Mouse (Mus musculus) induced T-regulatory cell, adult 2 months (primary cell): Measurements from ENCODE around the gene Tacc3.

Experiments used
- DNase-seq: peaks from one replicate; pipeline ENCODE4 v3.0.0-alpha.2; 2012; ENCODE audit warnings: low read depth

The Tacc3 gene

GRCm38 (mm10) chr5:33657787-33658663 is at the start of gene Tacc3, which contains the start of gene Tmem129:
Tacc3 (plus strand) TSS chr5:33658128.
Tmem129 (minus strand) TSS chr5:33658416.
- peak; percentile 98 for DNase-seq

- no peak for DNase-seq
Observed at GRCm38 (mm10) chr5:33609226-33609625, 48.7 kb upstream of the Tacc3 start.

GRCm38 (mm10) chr5:33611795-33612194 is 46.1 kb upstream of the Tacc3 start:
- DNase-seq = no peak

- no peak for DNase-seq
Observed at GRCm38 (mm10) chr5:33614391-33614790, 43.5 kb upstream of the Tacc3 start.

- DNase-seq = no peak
Observed at GRCm38 (mm10) chr5:33622671-33623070, 35.3 kb upstream of the Tacc3 start.

- DNase-seq = no peak
Observed at GRCm38 (mm10) chr5:33623766-33624165, 34.2 kb upstream of the Tacc3 start.

GRCm38 (mm10) chr5:33627968-33628367 is 30.0 kb upstream of the Tacc3 start:
- peak; percentile 39 for DNase-seq

GRCm38 (mm10) chr5:33628820-33629300 is 29.1 kb upstream of the Tacc3 start:
- DNase-seq = peak; percentile 80

- peak; percentile 98 for DNase-seq
Observed at GRCm38 (mm10) chr5:33629301-33629987, 28.5 kb upstream of the Tacc3 start, which contains the start of the genes Fam53a and Gm9903. Fam53a (minus strand) TSS chr5:33629635. Gm9903 (plus strand) TSS chr5:33629925.

- DNase-seq = no peak
Observed at GRCm38 (mm10) chr5:33630061-33630460, 27.9 kb upstream of the Tacc3 start.

GRCm38 (mm10) chr5:33630615-33631014 is 27.3 kb upstream of the Tacc3 start:
- no peak for DNase-seq

GRCm38 (mm10) chr5:33632526-33632925 is 25.4 kb upstream of the Tacc3 start:
- DNase-seq = no peak

- no peak for DNase-seq
Observed at GRCm38 (mm10) chr5:33635361-33635760, 22.6 kb upstream of the Tacc3 start.

GRCm38 (mm10) chr5:33637606-33638350 is 20.1 kb upstream of the Tacc3 start:
- DNase-seq = no peak

GRCm38 (mm10) chr5:33638826-33639225 is 19.1 kb upstream of the Tacc3 start:
- DNase-seq = no peak

GRCm38 (mm10) chr5:33640652-33641051 is 17.3 kb upstream of the Tacc3 start:
- peak; percentile 73 for DNase-seq

- no peak for DNase-seq
Observed at GRCm38 (mm10) chr5:33651017-33651416, 6.9 kb upstream of the Tacc3 start.

GRCm38 (mm10) chr5:33651541-33651920 is 6.4 kb upstream of the Tacc3 start:
- DNase-seq = peak; percentile 73

GRCm38 (mm10) chr5:33651921-33652782 is 5.8 kb upstream of the Tacc3 start, which contains the start of gene Slbp:
Slbp (minus strand) TSS chr5:33652574.
- peak; percentile 96 for DNase-seq

- DNase-seq = no peak
Observed at GRCm38 (mm10) chr5:33652783-33653173, 5.2 kb upstream of the Tacc3 start.

GRCm38 (mm10) chr5:33654424-33654823 is 3.5 kb upstream of the Tacc3 start:
- no peak for DNase-seq
